Mouse (Mus musculus): ENCODE results near the gene Mterf2.

GRCm38 (mm10) chr10:85176640-85177039, 48.8 kb upstream of the Mterf2 start:
- no peak for TF ChIP-seq POLR2A (IDR thresholded peaks at IDR 0.05; ENCODE audit: insufficient read length, low read depth)
- TF ChIP-seq MYOG (IDR thresholded peaks at IDR 0.05; ENCODE audit: control insufficient read depth in 1 of 3, insufficient read depth in 1 of 3, insufficient read length in 2 of 3, low read depth in 2 of 3), result no peak
- TF ChIP-seq POLR2AphosphoS2 (IDR thresholded peaks at IDR 0.05; ENCODE audit: insufficient read length, low read depth), result no peak
- no peak for TF ChIP-seq MAX (IDR thresholded peaks at IDR 0.05; ENCODE audit: low read depth)
- TF ChIP-seq E2F4 (IDR thresholded peaks at IDR 0.05; ENCODE audit: insufficient read depth), result no peak
- no peak for TF ChIP-seq USF1 (IDR thresholded peaks at IDR 0.05; ENCODE audit: low read depth)
- no peak for TF ChIP-seq SRF (IDR thresholded peaks at IDR 0.05; ENCODE audit: control insufficient read depth, insufficient read length, low read depth)
- TF ChIP-seq TCF12 (IDR thresholded peaks at IDR 0.05; ENCODE audit: insufficient read depth, poor library complexity, severe bottlenecking), result no peak
- no peak for TF ChIP-seq MYOD1 (IDR thresholded peaks at IDR 0.05; ENCODE audit: control insufficient read depth in 1 of 3, insufficient read length in 2 of 3, low read depth in 2 of 3)
- no peak for TF ChIP-seq TCF3 (IDR thresholded peaks at IDR 0.05; ENCODE audit: insufficient read length, low read depth)
- no peak for TF ChIP-seq CEBPB (IDR thresholded peaks at IDR 0.05; ENCODE audit: insufficient read depth, poor library complexity, severe bottlenecking)
